Mouse (Mus musculus) cerebellum, adult 8-10 months (tissue): ENCODE measurements at regions not wholly inside any gene's neighbourhood (a gene's known extent, or its start where the extent isn't known, plus 50 kb on each side); places are given as distances from the start of the nearest gene placed in this dataset.
"Not testable (repeated sequence)": the region's sequence is repeated elsewhere in the genome, so short reads cannot be mapped to it uniquely, and the experiment has no call there.

Experiments used
- DNase-seq: peaks from one replicate; pipeline ENCODE4 v3.0.0; 2022

- DNase-seq, result not testable (repeated sequence)
These were observed 67.4 kb downstream of the Pdia4 start for GRCm38 (mm10) chr6:47745856-47746255.

- DNase-seq, result peak; percentile 48
These were observed 69.4 kb downstream of the Pdia4 start for GRCm38 (mm10) chr6:47743856-47744255.

GRCm38 (mm10) chr6:47740216-47740615 is 73.0 kb downstream of the Pdia4 start:
- not testable (repeated sequence) for DNase-seq

GRCm38 (mm10) chr6:47739696-47740095 is 73.5 kb downstream of the Pdia4 start:
- peak; percentile 81 for DNase-seq

- not testable (repeated sequence) for DNase-seq
These were observed 75.3 kb downstream of the Pdia4 start for GRCm38 (mm10) chr6:47737972-47738371.
